Mouse (Mus musculus) bone marrow, adult 2 months (tissue): ENCODE measurements at regions not wholly inside any gene's neighbourhood (a gene's known extent, or its start where the extent isn't known, plus 50 kb on each side); places are given as distances from the start of the nearest gene placed in this dataset.

Experiments
- CTCF ChIP-seq: fragments of 200-500 bp; IDR thresholded peaks from 2 replicates; pipeline ENCODE4 v1.5.1; 2011; ENCODE audit warnings: low read length, control low read depth; ENCODE audit not compliant: control insufficient read depth, insufficient read depth
- POLR2A ChIP-seq: fragments of 200-500 bp; IDR thresholded peaks from 2 replicates; pipeline ENCODE4 v1.6.1; 2011; ENCODE audit warnings: low read depth, mild to moderate bottlenecking, control low read depth, low read length, borderline replicate concordance; ENCODE audit not compliant: control insufficient read depth

- TF ChIP-seq CTCF: 0 out of 2 replicates have a peak, but pooled peaks have one; percentile 14
- TF ChIP-seq POLR2A: no peak
Observed at GRCm38 (mm10) chr2:133381054-133381453, 170.9 kb upstream of the Bmp2 start.
